Mouse (Mus musculus): ENCODE data around the gene Ldhal6b. TPM values are rescaled to one million over a fixed set of nuclear protein-coding genes. Genes with fewer than 3 reads are reported as not detected.

Gene Ldhal6b
- polyA plus RNA-seq (2017; shearing (Covaris generic)) = not detected

DNA sequence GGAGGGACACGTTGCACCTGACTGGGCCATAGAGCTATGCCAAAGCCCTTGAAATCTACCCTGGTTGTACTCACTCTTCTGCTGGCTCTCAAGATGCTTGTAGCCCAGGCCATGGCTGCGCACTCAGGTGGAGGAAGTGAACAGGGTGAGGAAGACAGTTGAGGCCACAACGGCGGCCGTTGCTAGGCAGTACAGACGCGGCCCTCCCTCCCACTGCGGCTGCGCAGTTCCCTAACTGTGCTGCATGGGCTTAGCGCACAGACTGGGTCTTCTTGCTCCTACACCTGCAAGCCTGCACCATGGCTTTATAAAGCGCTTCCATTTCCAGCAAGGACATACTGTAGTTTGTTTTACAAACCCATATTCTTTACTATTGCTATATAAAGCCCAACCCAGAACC, at the start of gene Ldhal6b:
TSS of gene Ldhal6b (minus strand) at position 223 of the 400 bp plus-strand sequence.

DNA sequence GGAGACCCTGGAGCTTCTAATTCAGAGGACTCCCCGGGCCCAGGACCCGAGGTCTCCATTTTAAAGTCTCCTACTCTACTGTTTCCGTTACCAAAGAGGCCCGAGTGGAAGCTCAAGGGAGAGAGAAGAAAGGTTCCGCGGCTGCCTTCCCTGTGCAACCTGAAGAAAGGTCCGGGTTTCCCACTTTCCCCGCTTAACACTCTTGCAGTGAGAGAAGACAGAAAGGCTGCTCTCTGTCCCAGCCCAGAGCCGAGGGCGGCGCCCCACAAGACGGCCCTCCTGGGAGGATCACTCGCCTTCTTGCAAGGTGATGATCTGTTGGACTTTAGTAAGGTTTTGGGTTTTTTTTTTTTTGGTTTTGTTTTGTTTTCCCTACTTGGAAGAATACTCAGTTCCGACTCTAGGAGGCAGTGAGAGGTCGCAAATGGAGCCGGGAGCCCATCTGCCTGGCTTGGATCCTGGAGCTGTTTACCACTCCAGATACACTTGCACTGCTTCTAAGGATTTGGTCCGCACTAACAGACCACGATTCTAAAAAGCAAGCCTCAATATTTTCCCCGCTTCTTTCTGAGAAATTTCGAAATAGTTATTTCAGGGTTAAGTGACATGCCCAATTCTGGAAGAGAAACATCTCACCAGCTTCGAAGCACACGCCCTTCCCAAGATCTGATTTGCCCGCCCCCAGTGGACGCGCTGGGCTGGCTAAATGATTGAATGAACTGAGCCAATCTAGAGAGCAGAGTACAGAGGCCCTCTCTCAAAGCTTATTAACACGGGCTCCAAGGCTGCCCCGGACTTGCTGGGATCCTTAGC, 21.8 kb upstream of the Ldhal6b start, which contains the start of gene Tmem242:
TSS of gene Tmem242 (minus strand) at position 101 of the 813 bp plus-strand sequence.

Other genes starting within 250 kb of the Ldhal6b start
- 16.2 TPM for gene Tmem242, start 21.5 kb upstream of the Ldhal6b start, polyA plus RNA-seq (2017; shearing (Covaris generic))
- 2.9 TPM for gene Zdhhc14, start 73.8 kb upstream of the Ldhal6b start, polyA plus RNA-seq (2017; shearing (Covaris generic))

Data from naive thymus-derived CD4-positive, alpha-beta T cell, adult 5 months (primary cell).